Mouse (Mus musculus) CH12.LX (cell line): ENCODE measurements around the gene Gm10354. TPM values are rescaled to one million over a fixed set of nuclear protein-coding genes. Genes with fewer than 3 reads are reported as not detected.
"Not testable (repeated sequence)": the region's sequence is repeated elsewhere in the genome, so short reads cannot be mapped to it uniquely, and the experiment has no call there.

ENCODE experiments used
- DNase-seq: peaks from one replicate; pipeline ENCODE4 v3.0.0-alpha.2; 2013; ENCODE audit errors: extremely low read depth
- H3K27ac ChIP-seq: 2 replicates; pipeline ENCODE4 v1.5.1; 2012; ENCODE audit warnings: low read depth, mild to moderate bottlenecking, control low read depth, moderate library complexity; ENCODE audit not compliant: insufficient read depth
- H3K27me3 ChIP-seq: replicated peaks from 2 replicates; pipeline ENCODE3; 2012; ENCODE audit warnings: inconsistent platforms
- H3K36me3 ChIP-seq, 2 experiments: replicated peaks in 1 of 2; 2 replicates each; pipeline versions ENCODE3 to v1.6.1; 2012; ENCODE audit warnings: inconsistent platforms in 1 of 2, low read length in 1 of 2, mild to moderate bottlenecking in 1 of 2, mixed read lengths in 1 of 2, moderate library complexity in 1 of 2; ENCODE audit not compliant: control insufficient read depth in 1 of 2, insufficient read depth in 1 of 2
- H3K4me1 ChIP-seq, 2 experiments: 2 replicates each; pipeline ENCODE4 v1.6.1; 2012; ENCODE audit warnings: inconsistent platforms in 1 of 2, moderate library complexity in 1 of 2; ENCODE audit not compliant: insufficient read depth in 2 of 2, control insufficient read depth in 1 of 2
- H3K4me2 ChIP-seq: 2 replicates; pipeline ENCODE4 v1.6.1; 2012; ENCODE audit warnings: low read depth, mild to moderate bottlenecking, control low read depth; ENCODE audit not compliant: poor library complexity, insufficient read depth, severe bottlenecking
- H3K4me3 ChIP-seq, 3 experiments: fragments of 150-350 bp in 1 of 3; sonication (generic) in 1 of 3; replicated peaks in 1 of 3; 2 replicates each; pipeline versions ENCODE3 to v1.5.1; 2011 to 2012; ENCODE audit warnings: low read depth in 2 of 3, low read length in 2 of 3, mild to moderate bottlenecking in 2 of 3, moderate library complexity in 2 of 3, control low read depth in 1 of 3, improper control_type of control experiment in 1 of 3, inconsistent platforms in 1 of 3, mixed read lengths in 1 of 3; ENCODE audit not compliant: poor library complexity in 1 of 3
- H3K79me2 ChIP-seq: replicated peaks from 2 replicates; pipeline ENCODE4 v1.6.1; 2012; ENCODE audit warnings: mild to moderate bottlenecking, moderate library complexity; ENCODE audit not compliant: control insufficient read depth, poor library complexity, insufficient read depth, severe bottlenecking; ENCODE audit errors: extremely low read depth
- H3K9ac ChIP-seq: 2 replicates; pipeline ENCODE4 v1.6.1; 2012; ENCODE audit warnings: low read depth, mild to moderate bottlenecking, control low read depth, moderate library complexity; ENCODE audit not compliant: insufficient read depth
- H3K9me3 ChIP-seq: replicated peaks from 2 replicates; pipeline ENCODE3; 2012; ENCODE audit warnings: low read length, inconsistent platforms, mixed read lengths
- CTCF ChIP-seq, 2 experiments: IDR thresholded peaks in 1 of 2; conservative IDR thresholded peaks in 1 of 2; 2 replicates each; pipeline ENCODE4 v1.5.1; 2011 to 2012; ENCODE audit warnings: low read depth in 2 of 2, low read length in 2 of 2, improper control_type of control experiment in 1 of 2, inconsistent platforms in 1 of 2, mild to moderate bottlenecking in 1 of 2, moderate library complexity in 1 of 2
- dilution Hi-C: fragments of 300-500 bp; cut with MboI; formaldehyde crosslinking; loops from 2 replicates; pipeline ENCODE4 v1.14.3; 2020; ENCODE audit warnings: low sequenced_read_pairs; ENCODE audit not compliant: extremely low pct_unique_long_range_greater_than_20kb, extremely low pct_ligation_motif_present
- in situ Hi-C: fragments of 300-500 bp; cut with MboI; formaldehyde crosslinking; loops from 3 replicates; pipeline ENCODE4 v1.14.3; 2019; ENCODE audit warnings: low sequenced_read_pairs, low pct_ligation_motif_present, low pct_unique_long_range_greater_than_20kb, mixed read lengths
- polyA plus RNA-seq: library from polyadenylated mRNA; unstranded; fragments of >175 nt; gene quantifications from 2 replicates; pipeline ENCODE4 v1.2.1, GENCODE M21; 2012; ENCODE audit warnings: low read depth; ENCODE audit not compliant: insufficient read length
- total RNA-seq, 2 experiments: library from RNA; depleted of rRNA; stranded (reverse); fragments of 300-350 nt in 1 of 2; fragments of >200 nt in 1 of 2; gene quantifications; 2 replicates each; pipeline ENCODE4 v1.2.3; 2012 to 2014

Gm10354 gene
- total RNA-seq (2012; rRNA removed) (not detected in 2 replicates), total RNA-seq (2014; rRNA removed) (not detected in 2 replicates), polyA plus RNA-seq (not detected in 2 replicates)

DNA sequence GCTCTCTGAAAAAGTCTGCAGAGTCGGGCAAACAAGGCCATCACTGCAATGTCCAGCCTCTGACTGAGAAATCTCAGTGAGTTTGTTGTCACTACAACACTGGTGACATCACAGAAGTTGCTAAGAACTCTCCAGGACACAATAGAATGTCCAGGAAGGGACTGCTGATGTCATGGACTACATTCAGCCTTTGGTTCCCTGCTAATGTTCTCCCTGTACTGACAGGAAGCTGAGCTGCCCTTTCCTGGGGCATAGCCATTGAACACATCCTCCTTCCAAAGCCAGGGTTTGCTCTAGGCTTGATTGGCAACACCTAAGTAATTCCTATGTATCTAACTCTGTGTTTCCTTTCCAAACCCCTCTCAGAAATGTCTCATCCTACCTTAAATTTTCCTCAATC is at the start of gene Gm10354:
Gm10354 (minus strand) TSS at position 101 of the 400 bp plus-strand sequence.
- H3K36me3 ChIP-seq, H3K27me3 ChIP-seq, DNase-seq, in situ Hi-C loops, dilution Hi-C loops, H3K79me2 ChIP-seq, H3K4me2 ChIP-seq, H3K4me1 ChIP-seq, H3K9ac ChIP-seq, H3K9me3 ChIP-seq, H3K4me3 ChIP-seq, H3K27ac ChIP-seq: not testable (repeated sequence)

DNA sequence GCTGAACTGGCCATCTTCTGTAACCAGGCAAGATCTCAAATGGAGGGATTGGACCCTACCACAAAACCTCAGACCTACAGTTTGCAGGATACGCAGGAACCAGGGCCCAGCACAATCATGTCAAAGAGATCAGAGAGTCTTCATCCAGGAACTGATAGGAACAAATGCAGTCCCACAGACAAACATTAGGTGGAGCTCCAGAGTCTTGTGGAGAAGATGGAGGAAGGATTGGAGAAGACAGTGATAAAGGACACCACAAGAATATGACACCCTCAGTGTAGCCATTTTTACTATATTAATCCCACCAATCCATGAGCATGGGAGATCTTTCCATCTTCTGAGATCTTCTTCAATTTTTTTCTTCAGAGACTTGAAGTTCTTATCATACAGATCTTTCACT is 45.6 kb upstream of the Gm10354 start:
- in situ Hi-C loops, H3K79me2 ChIP-seq, H3K4me3 ChIP-seq: not testable (repeated sequence)

DNA sequence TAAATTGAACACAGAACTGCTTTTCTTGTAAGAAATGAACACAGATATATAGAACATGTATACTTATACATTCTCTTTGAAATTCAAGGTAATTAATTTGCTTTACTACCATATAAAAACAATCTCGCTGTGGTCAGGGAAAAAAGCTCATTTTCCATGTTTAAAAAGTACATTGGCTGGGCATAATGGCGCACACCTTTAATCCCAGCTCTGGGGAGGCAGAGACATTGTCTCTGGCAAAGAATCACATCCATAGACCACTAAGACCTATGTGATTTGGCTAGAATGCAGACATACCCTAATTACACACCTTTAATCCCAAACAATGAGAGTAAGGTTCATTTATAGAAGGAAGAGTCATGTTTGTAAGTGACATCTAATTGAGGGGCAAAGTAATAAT is 41.3 kb upstream of the Gm10354 start:
- H3K4me3 ChIP-seq, H3K9me3 ChIP-seq, H3K4me1 ChIP-seq, H3K9ac ChIP-seq, H3K27me3 ChIP-seq, H3K27ac ChIP-seq, H3K79me2 ChIP-seq, DNase-seq, H3K4me2 ChIP-seq, dilution Hi-C loops, in situ Hi-C loops, H3K36me3 ChIP-seq: not testable (repeated sequence)

More for the DNA sequence above, 45.6 kb upstream of the Gm10354 start:
- H3K4me2 ChIP-seq, H3K27ac ChIP-seq, H3K27me3 ChIP-seq, H3K36me3 ChIP-seq, DNase-seq, H3K9me3 ChIP-seq, dilution Hi-C loops, H3K4me1 ChIP-seq, H3K9ac ChIP-seq: not testable (repeated sequence)
- peak in 1 of 2 experiments; percentile 14; a peak in 2 of 4 replicates for TF ChIP-seq CTCF (conservative IDR thresholded peaks at IDR 0.05 in 1 of 2, IDR thresholded peaks at IDR 0.05 in 1 of 2; ENCODE audit: low read depth in 2 of 2, low read length in 2 of 2)

DNA sequence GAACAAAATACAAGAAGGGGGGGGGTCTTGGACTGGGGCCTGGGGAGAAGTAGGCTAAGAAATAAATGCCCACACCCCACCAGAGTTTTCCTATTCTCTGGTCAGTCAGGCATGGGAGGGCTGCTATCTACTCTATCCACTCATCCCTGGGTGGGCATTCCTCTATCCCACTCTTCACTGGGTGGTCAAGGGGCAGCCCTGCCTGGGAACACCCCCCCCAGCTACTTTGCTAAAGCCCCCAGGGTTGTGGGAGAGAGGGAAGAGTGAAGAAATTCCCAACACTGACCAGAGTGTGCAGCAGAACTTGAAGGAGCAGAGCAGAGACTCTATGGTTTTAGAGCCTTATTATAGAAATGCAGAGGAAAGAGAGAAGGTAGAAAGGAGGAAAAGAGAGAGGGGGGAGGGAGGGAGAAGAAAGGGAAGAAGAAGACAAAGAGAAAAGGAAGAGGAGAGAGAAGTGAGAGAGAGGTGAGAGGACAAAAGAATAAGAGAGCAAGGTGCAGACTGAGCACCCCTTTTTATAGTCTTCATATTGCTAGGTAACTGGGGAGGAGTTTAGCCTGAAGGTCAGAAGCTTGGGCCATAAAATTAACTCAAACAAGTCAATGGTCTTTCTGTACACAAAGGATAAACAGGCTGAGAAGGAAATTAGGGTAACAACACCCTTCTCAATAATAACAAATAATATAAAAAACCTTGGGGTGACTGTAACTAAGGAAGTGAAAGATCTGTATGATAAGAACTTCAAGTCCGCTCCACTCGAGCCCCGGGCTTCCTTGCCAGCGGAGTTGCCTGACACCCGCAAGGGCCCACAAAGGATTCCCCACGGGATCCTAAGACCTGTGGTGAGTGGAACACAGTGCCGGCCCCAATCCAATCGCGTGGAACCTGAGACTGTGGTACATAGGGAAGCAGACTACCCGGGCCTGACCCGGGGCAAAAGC is 32.2 kb upstream of the Gm10354 start:
- H3K27ac ChIP-seq, H3K4me1 ChIP-seq, H3K9me3 ChIP-seq, DNase-seq, H3K27me3 ChIP-seq, in situ Hi-C loops, H3K36me3 ChIP-seq, dilution Hi-C loops, H3K4me2 ChIP-seq, H3K9ac ChIP-seq, H3K4me3 ChIP-seq, H3K79me2 ChIP-seq: not testable (repeated sequence)

DNA sequence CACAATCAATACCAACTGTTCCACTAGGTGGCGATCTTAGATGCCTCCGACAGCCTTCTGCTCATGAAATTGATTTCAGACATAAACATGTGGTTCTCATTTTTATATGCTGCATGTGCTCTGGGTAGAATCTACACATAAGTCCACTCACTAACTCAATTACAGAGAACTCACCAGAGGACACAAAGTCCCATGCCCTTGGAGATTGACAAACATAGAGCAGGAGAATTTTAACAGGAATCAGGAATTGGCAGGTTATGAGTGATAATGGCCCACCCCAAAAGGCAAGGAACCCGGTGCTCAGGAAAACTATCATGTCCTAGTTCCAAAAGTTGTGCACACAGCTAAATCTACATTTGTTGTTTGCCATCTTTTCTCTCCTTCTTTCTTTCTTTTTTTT is 28.2 kb upstream of the Gm10354 start:
- dilution Hi-C loops, in situ Hi-C loops, H3K9me3 ChIP-seq, H3K27me3 ChIP-seq, DNase-seq, H3K9ac ChIP-seq, H3K27ac ChIP-seq, H3K4me1 ChIP-seq, H3K4me3 ChIP-seq, H3K36me3 ChIP-seq, H3K4me2 ChIP-seq, H3K79me2 ChIP-seq: not testable (repeated sequence)

DNA sequence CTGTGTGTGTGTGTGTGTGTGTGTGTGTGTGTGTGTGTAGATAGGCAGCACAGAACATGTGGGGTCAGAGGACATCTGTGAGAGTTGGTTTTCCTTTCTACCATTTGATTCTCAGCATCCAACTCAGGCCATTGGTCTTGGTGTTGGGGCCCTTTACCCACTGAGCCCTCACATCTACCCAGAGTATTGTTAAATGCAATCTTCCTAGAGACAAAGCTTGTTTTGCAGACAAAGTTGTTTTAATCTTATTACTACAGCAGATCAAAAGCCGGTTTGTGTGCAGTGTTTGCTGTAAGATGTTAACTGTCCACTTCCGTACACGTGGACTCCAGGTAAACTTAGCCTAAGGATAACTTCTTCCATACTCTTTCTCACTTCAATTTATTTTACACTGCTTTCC is 27.6 kb upstream of the Gm10354 start:
- H3K27me3 ChIP-seq, DNase-seq, H3K4me1 ChIP-seq, H3K4me3 ChIP-seq, H3K9ac ChIP-seq, H3K79me2 ChIP-seq, H3K27ac ChIP-seq, H3K9me3 ChIP-seq, in situ Hi-C loops, H3K4me2 ChIP-seq, H3K36me3 ChIP-seq, dilution Hi-C loops: not testable (repeated sequence)
